Mouse (Mus musculus) forebrain, postnatal 0 days (tissue): ENCODE measurements around the gene Mef2b. TPM values are rescaled to one million over a fixed set of nuclear protein-coding genes. Genes with fewer than 3 reads are reported as not detected.
A peak's percentile ranks its signal among the peaks of the same experiment; 100 is the strongest.
"Not testable (repeated sequence)": the region's sequence is repeated elsewhere in the genome, so short reads cannot be mapped to it uniquely, and the experiment has no call there.

Source experiments
- ATAC-seq: fragments of 200-750 bp; cut with Nextera tagmentation; 2 replicates; pipeline ENCODE4 v1.8.0; 2017; ENCODE audit warnings: mild to moderate bottlenecking, moderate library complexity
- DNase-seq: peaks from one replicate; pipeline ENCODE4 v3.0.0-alpha.2; 2015
- H3K27ac ChIP-seq: fragments of 300-500 bp; sonication (generic); 2 replicates; pipeline ENCODE4 v1.5.1; 2014; ENCODE audit warnings: low read depth, mild to moderate bottlenecking, antibody characterized with exemption, low read length, moderate library complexity, mixed read lengths
- H3K27me3 ChIP-seq: fragments of 300-500 bp; sonication (generic); 2 replicates; pipeline ENCODE4 v1.6.1; 2014; ENCODE audit warnings: mild to moderate bottlenecking, low read length, mixed read lengths; ENCODE audit not compliant: insufficient read depth
- H3K36me3 ChIP-seq: fragments of 300-500 bp; sonication (generic); 2 replicates; pipeline ENCODE4 v1.6.1; 2014; ENCODE audit warnings: mild to moderate bottlenecking, moderate library complexity; ENCODE audit not compliant: insufficient read depth
- H3K4me1 ChIP-seq: fragments of 300-500 bp; sonication (generic); 2 replicates; pipeline ENCODE4 v1.6.1; 2014; ENCODE audit warnings: antibody characterized with exemption; ENCODE audit not compliant: insufficient read depth
- H3K4me2 ChIP-seq: fragments of 300-500 bp; sonication (generic); 2 replicates; pipeline ENCODE4 v1.6.1; 2014; ENCODE audit warnings: low read depth, mild to moderate bottlenecking, moderate library complexity
- H3K4me3 ChIP-seq: fragments of 300-500 bp; sonication (generic); 2 replicates; pipeline ENCODE4 v1.5.1; 2014; ENCODE audit warnings: low read depth, low read length, mixed read lengths
- H3K9ac ChIP-seq: fragments of 300-500 bp; sonication (generic); 2 replicates; pipeline ENCODE4 v1.6.1; 2014; ENCODE audit warnings: mild to moderate bottlenecking
- H3K9me3 ChIP-seq: fragments of 300-500 bp; sonication (generic); 2 replicates; pipeline ENCODE4 v1.6.1; 2016; ENCODE audit warnings: low read length
- CTCF ChIP-seq: sonication (generic); IDR thresholded peaks from 2 replicates; pipeline ENCODE4 v1.5.1; 2016; ENCODE audit warnings: antibody characterized with exemption, control low read depth, low read depth
- WGBS: fragments of 180-500 bp; shearing (Covaris S2); extraction: QIAGEN DNeasy Blood & Tissue Kit; methylation state at CpG from one replicate; pipeline ENCODE4 v1.1.7; 2014; 5-methylcytosine and 5-hydroxymethylcytosine counted together
- polyA plus RNA-seq: library from polyadenylated mRNA; unstranded; fragments of >200 nt; fragmentation: Nextera tagmentation; extraction: Ambion mirVana; gene quantifications from 2 replicates; pipeline ENCODE4 v1.2.1, GENCODE M21; 2015
- total RNA-seq: library from RNA; depleted of rRNA; stranded (reverse); fragments of >200 nt; gene quantifications from 2 replicates; pipeline ENCODE4 v1.2.3, GENCODE M21; 2014

Gene Mef2b
- total and polyA plus RNA-seq, 2 experiments from 2014 or later: 0.90 to 1.7 TPM

DNA sequence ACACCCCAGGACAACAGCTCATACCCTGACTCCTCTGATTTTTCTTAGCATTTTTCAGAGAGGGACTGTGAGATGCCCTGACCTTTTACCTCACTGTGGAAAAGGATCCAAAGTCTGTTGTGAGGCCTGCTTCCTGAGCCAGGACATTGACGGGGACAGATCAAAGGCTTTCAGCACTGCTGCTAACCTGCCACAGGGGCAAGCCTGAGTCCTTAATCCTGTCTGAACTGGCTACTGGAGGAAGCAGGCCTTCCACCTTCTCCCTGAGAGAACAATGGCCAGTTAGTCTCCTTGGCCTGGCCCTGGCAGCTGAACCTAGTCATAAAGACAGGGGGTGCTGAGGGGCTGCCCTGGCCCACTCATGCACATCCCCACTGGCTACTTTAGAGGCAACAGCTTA is 68.6 kb downstream of the Mef2b start:
- no peaks in the 10 kb centered on the region for H3K36me3 ChIP-seq
- H3K9me3 ChIP-seq: no peaks in the 10 kb centered on the region
- 36% methylated on average over 1 of the region's 1 CpGs for WGBS
- H3K9ac ChIP-seq: no peak overlapping the region
- no peak for TF ChIP-seq CTCF
- DNase-seq: no peak
- no peak overlapping the region for H3K4me3 ChIP-seq
- H3K4me2 ChIP-seq: no peak overlapping the region
- H3K27me3 ChIP-seq: no peaks in the 10 kb centered on the region
- ATAC-seq: no peak
- H3K4me1 ChIP-seq: 0 out of 2 replicates have a peak, but pooled peaks cover 3% of the 10 kb centered on the region
- no peak overlapping the region for H3K27ac ChIP-seq

DNA sequence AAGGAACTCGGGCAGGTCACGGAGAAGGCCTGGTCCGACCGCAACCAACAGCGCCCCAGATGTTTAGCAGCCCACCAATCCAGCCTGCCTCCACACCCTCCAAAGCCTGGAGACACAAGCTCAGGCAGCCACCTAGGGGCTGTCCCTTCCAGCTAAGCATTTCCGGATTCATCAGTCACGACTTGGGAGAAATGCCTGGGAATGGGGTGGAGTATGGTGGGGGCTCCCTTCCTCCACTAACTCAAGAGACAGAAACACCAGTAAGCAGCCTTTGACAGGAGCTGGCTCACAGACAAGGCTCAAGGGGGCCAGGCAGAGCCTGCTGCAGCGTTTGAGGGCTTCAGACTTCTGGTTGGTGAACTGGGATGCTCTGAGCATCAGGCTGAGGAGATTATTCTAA is 71.0 kb downstream of the Mef2b start:
- 0 out of 2 replicates have a peak overlapping the region, but pooled peaks have one; percentile 10 for H3K9ac ChIP-seq
- H3K27me3 ChIP-seq: no peaks in the 10 kb centered on the region
- 0 out of 2 replicates have a peak overlapping the region, but pooled peaks have one; percentile 86 for H3K4me2 ChIP-seq
- DNase-seq (no peak), ATAC-seq (no peak)
- H3K36me3 ChIP-seq: no peaks in the 10 kb centered on the region
- no peak overlapping the region for H3K4me3 ChIP-seq
- H3K9me3 ChIP-seq: no peaks in the 10 kb centered on the region
- no peak overlapping the region for H3K27ac ChIP-seq
- 27% methylated on average over 8 of the region's 8 CpGs for WGBS
- 0 out of 2 replicates have a peak, but pooled peaks cover 4% of the 10 kb centered on the region for H3K4me1 ChIP-seq
- no peak for TF ChIP-seq CTCF

DNA sequence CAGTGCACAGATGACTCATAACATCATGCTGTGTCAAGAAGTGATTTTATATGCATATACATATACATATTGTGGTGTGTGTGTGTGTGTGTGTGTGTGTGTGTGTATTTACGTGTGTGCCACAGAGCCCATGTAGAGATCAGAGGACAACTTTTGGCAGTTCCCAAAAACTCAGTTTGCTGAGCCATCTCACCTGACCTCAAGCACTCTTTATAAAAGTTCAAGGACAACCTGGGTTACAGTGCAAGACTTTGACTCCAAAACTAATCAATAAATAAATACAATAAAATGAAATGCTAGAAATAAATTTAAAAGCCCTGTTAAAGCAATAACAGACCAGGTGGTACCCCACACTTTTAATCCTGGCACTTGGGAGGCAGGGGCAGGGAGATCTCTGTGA is 71.8 kb downstream of the Mef2b start:
- Histone ChIP-seq H3K4me1 (0 out of 2 replicates have a peak, but pooled peaks cover 4% of the 10 kb centered on the region), H3K27ac (no peak overlapping the region), H3K4me3 (peak overlapping the region; percentile 74), H3K9me3 (no peaks in the 10 kb centered on the region), H3K36me3 (no peaks in the 10 kb centered on the region), H3K9ac (peak overlapping the region; percentile 70), H3K27me3 (no peaks in the 10 kb centered on the region), H3K4me2 (peak overlapping the region; percentile 86)
- ATAC-seq: no peak
- WGBS: 76% methylated on average over 1 of the region's 1 CpGs
- no peak for TF ChIP-seq CTCF
- no peak for DNase-seq

DNA sequence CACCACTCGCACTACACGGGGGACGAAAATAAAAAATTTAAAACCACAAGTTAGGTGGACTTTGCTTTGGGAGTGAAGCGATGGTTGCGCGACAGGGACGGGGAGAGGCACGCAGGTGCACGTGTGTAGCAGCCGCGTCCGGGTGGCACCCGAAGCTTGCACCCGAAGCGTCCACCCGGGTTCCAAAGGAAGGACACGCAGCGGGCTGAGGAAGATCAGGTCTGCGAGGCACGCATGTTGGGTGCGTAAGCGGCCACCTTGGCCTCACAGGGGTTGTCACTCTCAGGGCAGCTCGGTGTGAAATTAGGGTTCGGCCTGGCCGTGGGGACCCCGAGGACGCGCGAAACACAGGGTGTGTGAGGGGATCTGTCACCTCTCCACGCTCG is 72.2 kb downstream of the Mef2b start:
- ATAC-seq: peak; percentile 2
- no peaks in the 10 kb centered on the region for H3K27me3 ChIP-seq
- H3K9me3 ChIP-seq: no peaks in the 10 kb centered on the region
- 2% methylated on average over 31 of the region's 31 CpGs for WGBS
- no peaks in the 10 kb centered on the region for H3K36me3 ChIP-seq
- peak overlapping the region; percentile 86 for H3K4me2 ChIP-seq
- H3K4me1 ChIP-seq: 0 out of 2 replicates have a peak, but pooled peaks cover 4% of the 10 kb centered on the region
- peak overlapping the region; percentile 74 for H3K27ac ChIP-seq
- DNase-seq: no peak
- H3K9ac ChIP-seq: peak overlapping the region; percentile 70
- no peak for TF ChIP-seq CTCF
- peak overlapping the region; percentile 74 for H3K4me3 ChIP-seq

DNA sequence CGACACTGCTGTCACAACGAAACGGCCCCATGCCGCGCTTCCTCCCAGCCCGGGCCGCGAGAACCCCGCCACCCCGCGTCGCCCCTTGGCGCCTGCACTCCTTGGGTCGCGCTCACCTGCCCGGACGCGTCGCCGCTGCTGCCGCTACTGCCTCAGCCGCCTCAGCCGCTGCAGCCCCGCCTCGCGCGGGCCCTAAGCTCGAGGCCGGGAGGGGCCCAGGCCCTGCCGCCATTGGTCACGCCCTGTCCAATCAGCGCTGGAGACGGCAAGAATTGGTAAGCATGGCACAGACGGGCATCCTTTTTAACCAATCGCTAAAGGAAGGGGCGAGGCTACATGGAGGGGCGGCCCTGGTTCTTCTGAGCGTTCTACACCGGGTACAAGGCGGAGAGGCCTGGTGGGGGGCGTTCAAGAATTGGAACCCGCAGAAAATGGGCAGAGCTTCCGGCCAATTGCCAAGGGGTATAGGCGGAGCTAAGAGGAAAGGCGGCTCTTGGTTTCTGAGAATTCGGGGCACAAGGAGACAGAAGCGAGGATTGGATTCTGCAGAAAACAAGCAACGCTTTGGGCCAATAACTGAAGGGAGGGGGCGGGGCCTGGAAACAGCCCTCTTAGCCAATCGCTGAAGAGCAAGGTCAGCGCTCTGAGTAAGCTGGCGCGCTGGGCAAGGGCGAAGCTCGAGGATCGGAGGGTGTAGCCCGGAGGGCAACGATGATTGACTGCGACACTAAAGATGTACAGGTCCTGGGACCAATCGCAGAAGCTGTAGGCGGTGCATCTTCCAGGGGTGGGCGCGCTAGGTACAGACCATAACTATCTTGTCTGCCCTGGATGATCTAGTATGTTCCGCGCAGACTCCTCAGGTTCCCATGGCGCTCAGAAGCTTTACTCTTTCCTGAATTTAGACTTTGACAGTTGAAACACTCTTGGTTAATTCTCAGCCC is 72.9 kb downstream of the Mef2b start, which contains the start of gene Slc25a42:
Gene Slc25a42 (minus strand): TSS at position 194 of the 944 bp plus-strand sequence.
- DNase-seq: peak; percentile 100
- Histone ChIP-seq H3K9me3 (no peaks in the 10 kb centered on the region), H3K9ac (peak within 1 kb of the TSS; percentile 70), H3K4me3 (peak within 1 kb of the TSS; percentile 74), H3K27ac (peak within 1 kb of the TSS; percentile 74), H3K36me3 (no peaks in the 10 kb centered on the region), H3K4me2 (peak within 1 kb of the TSS; percentile 86), H3K4me1 (0 out of 2 replicates have a peak, but pooled peaks cover 4% of the 10 kb centered on the region), H3K27me3 (no peaks in the 10 kb centered on the region)
- 1% methylated on average over 65 of the region's 66 CpGs for WGBS
- 0 out of 2 replicates have a peak, but pooled peaks have one; percentile 12 for TF ChIP-seq CTCF
- peak; percentile 97 for ATAC-seq

DNA sequence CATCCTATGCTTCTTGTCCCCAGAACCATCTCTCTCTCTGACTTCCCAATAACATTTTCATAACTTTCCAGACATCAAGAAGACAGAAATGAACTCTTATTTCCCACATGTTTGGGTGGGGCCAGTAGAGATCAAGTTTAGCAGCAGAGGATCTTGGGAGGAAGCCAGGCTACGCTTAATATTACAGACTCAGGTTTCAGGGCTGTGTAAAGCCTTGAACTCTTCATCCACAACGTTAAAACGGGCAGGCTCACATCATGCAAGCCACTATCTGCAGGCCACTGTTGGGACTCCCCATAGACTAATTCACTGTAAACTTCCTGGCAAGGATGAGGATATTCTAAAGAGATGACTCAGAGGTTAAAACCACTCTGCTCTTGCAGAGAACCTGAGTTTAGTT is 74.9 kb downstream of the Mef2b start:
- DNase-seq (no peak), ATAC-seq (no peak)
- TF ChIP-seq CTCF: no peak
- Histone ChIP-seq H3K4me2 (no peak overlapping the region), H3K27ac (no peak overlapping the region), H3K4me3 (no peak overlapping the region), H3K36me3 (no peaks in the 10 kb centered on the region), H3K9me3 (no peaks in the 10 kb centered on the region), H3K9ac (no peak overlapping the region), H3K27me3 (no peaks in the 10 kb centered on the region), H3K4me1 (0 out of 2 replicates have a peak, but pooled peaks cover 4% of the 10 kb centered on the region)
- 67% methylated on average over 3 of the region's 3 CpGs for WGBS

DNA sequence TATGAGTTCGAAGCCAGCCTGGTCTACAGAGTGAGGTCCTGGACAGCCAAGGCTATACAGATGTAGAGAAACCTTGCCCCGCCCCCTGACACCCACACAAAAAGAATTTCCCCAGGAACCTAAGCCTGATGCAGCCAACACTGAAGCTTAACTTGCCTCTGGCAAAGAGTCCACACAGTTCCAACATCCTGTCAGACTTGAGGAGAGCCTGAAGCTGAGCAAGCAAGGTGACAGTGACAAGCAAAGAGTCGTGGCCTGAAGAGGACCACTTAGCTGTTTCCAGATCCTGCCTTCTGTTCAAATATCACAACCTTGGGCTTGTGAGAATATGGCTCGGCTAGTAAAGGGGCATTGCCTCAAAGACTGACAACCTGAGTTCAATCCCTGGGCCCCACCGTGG is 75.6 kb downstream of the Mef2b start:
- TF ChIP-seq CTCF: no peak
- Histone ChIP-seq H3K4me1 (0 out of 2 replicates have a peak, but pooled peaks cover 4% of the 10 kb centered on the region), H3K27ac (no peak overlapping the region), H3K4me3 (no peak overlapping the region), H3K36me3 (no peaks in the 10 kb centered on the region), H3K9ac (no peak overlapping the region), H3K4me2 (no peak overlapping the region), H3K27me3 (no peaks in the 10 kb centered on the region), H3K9me3 (no peaks in the 10 kb centered on the region)
- ATAC-seq (no peak), DNase-seq (no peak)
- WGBS: 72% methylated on average over 5 of the region's 5 CpGs

DNA sequence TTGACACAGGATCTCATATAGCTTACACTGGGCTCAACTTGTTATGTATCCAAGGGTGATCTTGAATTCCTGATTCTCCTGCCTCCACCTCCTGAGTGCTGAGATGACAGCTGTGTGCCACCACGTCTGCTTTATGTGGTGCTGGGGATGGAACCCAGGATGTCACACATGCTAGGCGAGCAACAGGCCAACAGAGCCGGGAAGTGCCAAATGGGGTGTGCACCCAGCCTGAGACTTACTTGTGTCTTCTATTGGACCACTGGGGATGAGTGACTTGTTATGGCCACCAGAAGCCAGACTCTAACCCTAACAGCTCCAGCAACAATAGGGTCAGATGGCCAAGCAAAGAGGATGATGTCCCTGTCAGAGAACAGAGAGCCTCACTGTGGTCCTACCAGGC is 76.7 kb downstream of the Mef2b start:
- 68% methylated on average over 3 of the region's 3 CpGs for WGBS
- ATAC-seq, H3K27ac ChIP-seq, H3K4me1 ChIP-seq, H3K9ac ChIP-seq, DNase-seq, H3K27me3 ChIP-seq, H3K9me3 ChIP-seq, H3K4me3 ChIP-seq, H3K36me3 ChIP-seq, H3K4me2 ChIP-seq: not testable (repeated sequence)
